Mouse (Mus musculus) intestine, embryonic 14.5 days (tissue): ENCODE data around the gene Ly6g6c. TPM values are rescaled to one million over a fixed set of nuclear protein-coding genes. Genes with fewer than 3 reads are reported as not detected.
A peak's percentile ranks its signal among the peaks of the same experiment; 100 is the strongest.

Experiments
- ATAC-seq: fragments of 200-750 bp; cut with Nextera tagmentation; replicated peaks from 2 replicates; pipeline ENCODE4 v1.8.0; 2017; ENCODE audit warnings: low read depth, moderate number of reproducible peaks, moderate TSS enrichment, moderate library complexity; ENCODE audit not compliant: low FRiP score, low TSS enrichment
- DNase-seq: peaks from one replicate; pipeline ENCODE4 v3.0.0-alpha.2; 2018; ENCODE audit warnings: low spot score
- H3K27ac ChIP-seq: fragments of 300-500 bp; sonication (generic); 2 replicates; pipeline ENCODE4 v1.5.1; 2014; ENCODE audit warnings: low read depth, mild to moderate bottlenecking, control low read depth
- H3K27me3 ChIP-seq: fragments of 300-500 bp; sonication (generic); replicated peaks from 2 replicates; pipeline ENCODE4 v1.6.1; 2014; ENCODE audit warnings: low read length, control low read depth; ENCODE audit not compliant: control insufficient read depth, insufficient read depth
- H3K36me3 ChIP-seq: fragments of 300-500 bp; sonication (generic); 2 replicates; pipeline ENCODE4 v1.6.1; 2014; ENCODE audit warnings: low read length, control low read depth; ENCODE audit not compliant: control insufficient read depth, insufficient read depth
- H3K4me1 ChIP-seq: fragments of 300-500 bp; sonication (generic); replicated peaks from 2 replicates; pipeline ENCODE4 v1.6.1; 2014; ENCODE audit warnings: low read length, control low read depth, mixed read lengths; ENCODE audit not compliant: control insufficient read depth, insufficient read depth
- H3K4me2 ChIP-seq: fragments of 300-500 bp; sonication (generic); 2 replicates; pipeline ENCODE4 v1.6.1; 2014; ENCODE audit warnings: low read length
- H3K4me3 ChIP-seq: fragments of 300-500 bp; sonication (generic); 2 replicates; pipeline ENCODE4 v1.5.1; 2014; ENCODE audit warnings: low read depth, low read length, control low read depth, mixed read lengths
- H3K9ac ChIP-seq: fragments of 300-500 bp; sonication (generic); 2 replicates; pipeline ENCODE4 v1.6.1; 2014; ENCODE audit warnings: mild to moderate bottlenecking, low read length
- H3K9me3 ChIP-seq: fragments of 300-500 bp; sonication (generic); 2 replicates; pipeline ENCODE4 v1.6.1; 2016; ENCODE audit warnings: low read length, control low read depth; ENCODE audit not compliant: control insufficient read depth
- WGBS: fragments of 180-500 bp; shearing (Covaris S2); extraction: QIAGEN DNeasy Blood & Tissue Kit; methylation state at CpG from one replicate; pipeline ENCODE4 v1.1.7; 2014; 5-methylcytosine and 5-hydroxymethylcytosine counted together
- polyA plus RNA-seq: library from polyadenylated mRNA; unstranded; fragments of >200 nt; fragmentation: Nextera tagmentation; extraction: Ambion mirVana; gene quantifications from 2 replicates; pipeline ENCODE4 v1.2.1, GENCODE M21; 2014

Ly6g6c gene
- polyA plus RNA-seq, 1 experiment from 2014 or later = not detected

- H3K4me2 ChIP-seq = peak overlapping the region; percentile 84
- 71% methylated on average over 8 of the region's 8 CpGs for WGBS
- no peaks in the 10 kb centered on the region for H3K9me3 ChIP-seq
- no peaks in the 10 kb centered on the region for H3K27me3 ChIP-seq
- H3K4me3 ChIP-seq = peak overlapping the region; percentile 62
- H3K4me1 ChIP-seq = peaks cover 11% of the 10 kb centered on the region; the same call in 1 of the 2 replicates
- DNase-seq (no peak), ATAC-seq (no peak)
- peak overlapping the region; percentile 89 for H3K9ac ChIP-seq
- H3K27ac ChIP-seq = no peak overlapping the region
- H3K36me3 ChIP-seq = peaks cover 42% of the 10 kb centered on the region
These were observed 25.2 kb downstream of the Ly6g6c start for GRCm38 (mm10) chr17:35090166-35090932.

DNA sequence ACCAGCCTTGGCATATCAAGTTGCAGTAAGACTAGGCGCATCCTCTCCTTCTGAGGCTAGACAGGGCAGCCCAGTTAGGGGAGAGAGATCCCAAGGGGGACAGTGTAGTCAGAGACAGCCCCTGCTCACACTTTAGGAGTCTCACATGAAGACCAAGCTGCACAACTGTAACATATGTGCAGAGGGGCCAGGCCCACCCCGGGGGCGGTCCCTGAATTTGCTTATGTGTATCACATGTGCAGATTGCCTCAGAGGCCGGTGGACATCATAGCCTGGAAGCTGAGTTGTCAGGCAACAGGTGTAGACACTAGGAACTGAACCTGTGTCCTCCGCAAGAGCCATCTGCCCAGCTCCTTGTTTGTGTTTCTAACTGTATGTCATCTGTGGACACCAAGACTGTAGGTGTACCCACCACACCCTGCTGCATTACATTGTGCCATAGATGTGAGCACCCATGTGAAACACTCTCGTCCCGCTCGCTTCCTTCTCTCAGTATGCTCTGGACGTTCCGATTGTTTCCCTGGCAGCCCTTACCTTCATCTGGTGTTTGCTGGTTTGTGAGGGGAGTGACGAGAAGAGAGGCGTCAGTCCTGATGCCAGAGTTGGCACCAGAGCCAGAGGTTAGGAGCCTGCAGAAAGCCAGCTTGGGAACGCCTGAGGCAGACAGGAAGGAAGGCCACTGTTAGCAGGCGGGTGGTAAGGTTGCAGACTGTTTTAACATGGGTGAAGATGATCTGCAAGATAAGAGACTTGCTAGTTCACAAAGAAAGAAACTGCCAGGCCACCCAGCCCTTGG, 27.4 kb downstream of the Ly6g6c start:
- H3K9me3 ChIP-seq = no peaks in the 10 kb centered on the region
- H3K36me3 ChIP-seq = peaks cover 60% of the 10 kb centered on the region
- H3K9ac ChIP-seq = no peak overlapping the region
- no peak overlapping the region for H3K4me3 ChIP-seq
- no peak for ATAC-seq
- DNase-seq = no peak
- no peak overlapping the region for H3K4me2 ChIP-seq
- H3K27me3 ChIP-seq = no peaks in the 10 kb centered on the region
- no peak overlapping the region for H3K27ac ChIP-seq
- WGBS = 87% methylated on average over 14 of the region's 14 CpGs
- H3K4me1 ChIP-seq = peaks cover 11% of the 10 kb centered on the region; the same call in 1 of the 2 replicates

DNA sequence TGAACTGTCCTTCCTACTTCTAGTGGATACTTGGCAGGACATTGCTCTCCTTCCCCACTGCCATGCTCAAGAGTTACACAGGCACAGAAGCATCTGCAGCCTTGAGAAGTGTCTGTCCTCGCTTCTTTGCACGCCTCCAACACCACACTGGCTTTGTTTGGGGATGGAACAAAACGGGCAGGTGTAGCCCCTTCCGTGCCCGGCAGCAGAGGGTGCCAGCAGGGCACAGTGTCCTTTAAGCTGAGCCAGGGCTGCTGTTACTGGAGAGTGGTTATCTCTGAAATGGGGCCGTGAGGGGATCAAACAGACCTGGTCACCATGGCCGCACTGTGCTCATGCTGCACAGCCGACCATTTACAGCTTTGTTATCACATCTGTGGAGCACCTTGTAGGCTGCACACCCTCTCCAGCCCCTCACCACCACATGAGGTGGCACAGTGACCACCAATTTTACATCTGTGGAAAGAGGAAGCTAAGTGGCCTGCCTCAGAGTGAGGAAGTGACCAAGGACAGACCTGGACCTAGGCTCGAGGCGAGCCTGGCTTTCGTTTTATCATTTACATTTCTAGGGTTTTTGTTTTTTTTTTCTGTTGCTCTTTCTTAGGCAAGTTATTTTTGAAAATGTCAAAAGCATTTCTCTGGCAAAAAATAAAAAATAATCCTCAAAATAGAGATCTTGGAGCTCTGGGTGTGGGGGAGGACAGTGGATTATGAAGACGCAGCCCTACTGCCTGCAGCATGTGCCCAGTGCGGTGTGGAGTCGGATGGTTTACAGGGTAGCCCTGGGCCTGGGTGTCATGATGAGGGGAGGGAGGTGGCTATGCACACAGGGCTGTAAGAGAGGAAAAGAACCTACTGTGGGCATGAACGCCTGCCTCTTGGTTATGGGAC, 29.5 kb downstream of the Ly6g6c start:
- Histone ChIP-seq H3K9ac (no peak overlapping the region), H3K9me3 (no peaks in the 10 kb centered on the region), H3K27ac (no peak overlapping the region), H3K4me3 (no peak overlapping the region), H3K4me2 (no peak overlapping the region), H3K27me3 (no peaks in the 10 kb centered on the region), H3K36me3 (peaks cover 82% of the 10 kb centered on the region), H3K4me1 (peaks cover 11% of the 10 kb centered on the region; the same call in 1 of the 2 replicates)
- ATAC-seq (no peak), DNase-seq (no peak)
- 86% methylated on average over 15 of the region's 15 CpGs for WGBS

GRCm38 (mm10) chr17:35096597-35096996, 31.4 kb downstream of the Ly6g6c start:
- H3K4me3 ChIP-seq = no peak overlapping the region
- H3K9ac ChIP-seq = no peak overlapping the region
- DNase-seq (no peak), ATAC-seq (no peak)
- no peaks in the 10 kb centered on the region for H3K27me3 ChIP-seq
- H3K4me1 ChIP-seq = no peaks in the 10 kb centered on the region
- WGBS = 91% methylated on average over 12 of the region's 12 CpGs
- no peak overlapping the region for H3K4me2 ChIP-seq
- no peak overlapping the region for H3K27ac ChIP-seq
- H3K9me3 ChIP-seq = no peaks in the 10 kb centered on the region
- H3K36me3 ChIP-seq = peaks cover 92% of the 10 kb centered on the region

GRCm38 (mm10) chr17:35097164-35097655, 32.0 kb downstream of the Ly6g6c start:
- Histone ChIP-seq H3K9ac (no peak overlapping the region), H3K9me3 (no peaks in the 10 kb centered on the region), H3K4me1 (no peaks in the 10 kb centered on the region), H3K4me3 (no peak overlapping the region), H3K27ac (no peak overlapping the region), H3K36me3 (peaks cover 94% of the 10 kb centered on the region), H3K27me3 (no peaks in the 10 kb centered on the region), H3K4me2 (no peak overlapping the region)
- no peak for DNase-seq
- no peak for ATAC-seq
- WGBS = 91% methylated on average over 12 of the region's 12 CpGs

DNA sequence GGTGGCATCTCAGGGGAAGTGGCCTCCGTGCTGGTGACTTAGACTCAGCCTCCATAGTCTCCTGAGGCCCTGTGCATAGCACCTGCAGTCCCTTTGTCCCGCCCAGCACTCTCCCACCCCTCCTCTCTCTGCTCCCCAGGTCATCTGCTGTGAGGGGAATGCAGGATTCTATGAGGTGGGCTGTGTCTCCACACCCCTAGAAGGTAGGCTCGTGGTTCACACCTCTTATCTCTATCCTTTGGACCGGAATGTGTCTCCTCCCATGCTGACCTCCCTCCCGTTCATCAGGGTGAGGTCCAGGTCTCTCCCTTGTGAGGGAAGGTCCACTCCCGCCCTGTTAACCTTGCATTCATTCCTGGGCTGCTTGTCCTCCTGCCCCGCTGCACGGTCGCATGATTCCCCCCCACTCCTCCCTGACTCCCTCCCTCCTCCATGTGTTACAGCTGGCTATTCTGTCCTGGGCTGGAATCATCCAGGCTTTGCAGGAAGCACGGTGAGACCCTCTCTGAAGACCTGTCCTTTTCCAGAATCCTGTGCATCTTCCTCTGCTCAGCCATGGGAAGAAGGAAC, 35.1 kb downstream of the Ly6g6c start:
- H3K9ac ChIP-seq = no peak overlapping the region
- H3K4me2 ChIP-seq = no peak overlapping the region
- no peak overlapping the region for H3K27ac ChIP-seq
- H3K9me3 ChIP-seq = no peaks in the 10 kb centered on the region
- H3K4me3 ChIP-seq = no peak overlapping the region
- ATAC-seq (peak; percentile 40), DNase-seq (no peak)
- 61% methylated on average over 10 of the region's 10 CpGs for WGBS
- H3K27me3 ChIP-seq = no peaks in the 10 kb centered on the region
- H3K4me1 ChIP-seq = peaks cover 5% of the 10 kb centered on the region
- H3K36me3 ChIP-seq = peaks cover 78% of the 10 kb centered on the region

GRCm38 (mm10) chr17:35101161-35101560, 36.0 kb downstream of the Ly6g6c start:
- WGBS = 89% methylated on average over 11 of the region's 11 CpGs

GRCm38 (mm10) chr17:35102299-35102698, 37.1 kb downstream of the Ly6g6c start:
- no peaks in the 10 kb centered on the region for H3K27me3 ChIP-seq
- H3K27ac ChIP-seq = peak overlapping the region; percentile 9; the same call in 1 of the 2 replicates
- peaks cover 61% of the 10 kb centered on the region for H3K36me3 ChIP-seq
- 68% methylated on average over 8 of the region's 8 CpGs for WGBS
- no peak overlapping the region for H3K4me2 ChIP-seq
- ATAC-seq = no peak
- no peak for DNase-seq
- H3K9me3 ChIP-seq = no peaks in the 10 kb centered on the region
- no peak overlapping the region for H3K9ac ChIP-seq
- H3K4me1 ChIP-seq = peaks cover 5% of the 10 kb centered on the region
- no peak overlapping the region for H3K4me3 ChIP-seq

More at GRCm38 (mm10) chr17:35101161-35101560, 36.0 kb downstream of the Ly6g6c start:
- H3K9me3 ChIP-seq = no peaks in the 10 kb centered on the region
- peaks cover 5% of the 10 kb centered on the region for H3K4me1 ChIP-seq
- no peak overlapping the region for H3K4me3 ChIP-seq
- H3K36me3 ChIP-seq = peaks cover 73% of the 10 kb centered on the region
- no peak overlapping the region for H3K4me2 ChIP-seq
- H3K27me3 ChIP-seq = no peaks in the 10 kb centered on the region
- ATAC-seq = no peak
- H3K27ac ChIP-seq = no peak overlapping the region
- no peak overlapping the region for H3K9ac ChIP-seq
- no peak for DNase-seq
